ENCODE assay signal across 8 mouse cellular contexts in the genomic region with DNA sequence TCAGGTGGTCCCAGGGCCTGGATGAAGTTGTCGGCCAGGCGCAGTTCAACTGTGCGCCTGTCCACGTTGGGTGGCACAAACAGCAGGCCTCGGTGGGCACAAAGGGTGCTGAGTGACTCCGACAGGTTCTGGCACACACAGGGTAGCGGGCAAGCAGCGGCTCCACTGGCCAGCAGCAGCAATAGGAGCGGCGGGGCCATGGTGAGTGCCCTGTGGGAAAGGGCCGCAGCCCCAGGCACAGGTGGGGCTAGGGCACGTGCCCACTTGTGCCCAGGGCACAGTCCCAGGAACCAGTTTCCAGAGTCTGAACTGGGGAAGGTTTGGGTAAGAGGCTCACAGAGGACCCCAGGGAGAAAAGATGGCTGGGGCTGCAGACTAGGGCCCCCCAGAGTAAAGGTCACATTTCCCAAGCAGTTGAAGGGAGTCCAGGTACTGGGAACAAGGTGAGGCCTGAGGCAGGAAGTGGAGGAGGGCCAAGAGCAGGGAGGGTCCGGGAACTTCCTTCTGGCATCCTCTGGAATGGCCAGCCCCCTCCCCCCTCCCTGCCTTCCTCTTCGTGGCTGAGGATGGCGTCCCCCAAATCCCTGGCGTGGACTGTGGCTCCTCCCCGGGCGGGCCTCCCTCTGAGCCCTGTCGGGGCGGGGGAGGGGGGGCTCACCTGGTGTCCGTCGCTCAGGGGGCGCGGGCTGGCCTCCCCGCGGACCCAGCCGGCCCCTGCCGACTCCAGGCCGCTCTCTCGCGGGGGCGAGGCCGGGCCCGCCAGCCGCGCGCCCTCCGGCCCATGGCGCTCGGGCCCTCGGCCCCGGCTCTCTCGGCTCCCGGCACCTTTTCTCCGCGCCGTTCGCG. TPM values are rescaled to one million over a fixed set of nuclear protein-coding genes. Genes with fewer than 3 reads are reported as not detected.
DNase-seq lines count a peak whose midpoint lies in the region; ATAC-seq and TF ChIP-seq lines count a peak whose summit lies in the region.

No protein-coding gene starts in this region.

- no peak for ATAC-seq in forebrain, postnatal 0 days

- H3K4me1 ChIP-seq in forebrain, postnatal 0 days (ENCODE audit: insufficient read depth) = 0 out of 2 replicates have a peak, but pooled peaks cover 9% of the 10 kb centered on the region
- peaks cover 39% of the 10 kb centered on the region for H3K4me1 ChIP-seq in olfactory bulb, adult 2 months (ENCODE audit: control insufficient read depth, insufficient read depth, low read length)

- H3K4me2 ChIP-seq in forebrain, postnatal 0 days (ENCODE audit: low read depth) = peak overlapping the region; percentile 87

- H3K4me3 ChIP-seq in forebrain, postnatal 0 days (ENCODE audit: low read depth, low read length) = peak overlapping the region; percentile 81
- H3K4me3 ChIP-seq in olfactory bulb, adult 2 months (ENCODE audit: insufficient read depth, low read depth, low read length) = peak overlapping the region; percentile 96

- no peak for TF ChIP-seq CTCF in brain, embryonic 14.5 days (IDR thresholded peaks at IDR 0.05; ENCODE audit: borderline replicate concordance, extremely low read depth, insufficient read depth, insufficient read length)
- TF ChIP-seq CTCF in forebrain, postnatal 0 days (IDR thresholded peaks at IDR 0.05; ENCODE audit: low read depth) = no peak
- no peak for TF ChIP-seq CTCF in olfactory bulb, adult 2 months (IDR thresholded peaks at IDR 0.05; ENCODE audit: insufficient read depth, low read depth, low read length)

- no peaks in the 10 kb centered on the region for H3K27me3 ChIP-seq in forebrain, postnatal 0 days (ENCODE audit: insufficient read depth, low read length)

- WGBS in forebrain, postnatal 0 days = 18% methylated on average over 42 of the region's 49 CpGs
- WGBS in olfactory bulb, adult 2 months = 10% methylated on average over 48 of the region's 49 CpGs

- H3K27ac ChIP-seq in forebrain, postnatal 0 days (ENCODE audit: low read depth, low read length) = peak overlapping the region; percentile 97
- H3K27ac ChIP-seq in olfactory bulb, adult 2 months (ENCODE audit: insufficient read depth, low read depth, low read length) = peak overlapping the region; percentile 90

- peak; percentile 29 for DNase-seq in kidney, adult 18-20 months
- no peak for DNase-seq in kidney, adult 9 months
- peak; percentile 46 for DNase-seq in brain, embryonic 14.5 days (ENCODE audit: low read depth)
- peak; percentile 37 for DNase-seq in forebrain, postnatal 0 days
- peak; percentile 36 for DNase-seq in liver
- DNase-seq in layer of hippocampus, adult 8-10 months (ENCODE audit: low spot score in 2 of 2) = no peak
- DNase-seq in left cerebral cortex, adult 9 months (ENCODE audit: low spot score in 2 of 2) = no peak

- no peaks in the 10 kb centered on the region for H3K9me3 ChIP-seq in forebrain, postnatal 0 days (ENCODE audit: low read length)

- TF ChIP-seq POLR2A in brain, embryonic 14.5 days (IDR thresholded peaks at IDR 0.05; ENCODE audit: borderline replicate concordance, extremely low read depth, insufficient read depth, insufficient read length, poor library complexity, severe bottlenecking) = no peak
- TF ChIP-seq POLR2A in olfactory bulb, adult 2 months (IDR thresholded peaks at IDR 0.05; ENCODE audit: insufficient read depth, low read depth, low read length) = no peak

- peak overlapping the region; percentile 98 for H3K9ac ChIP-seq in forebrain, postnatal 0 days

- H3K36me3 ChIP-seq in forebrain, postnatal 0 days (ENCODE audit: insufficient read depth) = peaks cover 33% of the 10 kb centered on the region

RNA-seq across cellular contexts. Expression of a gene that starts 0.9 kb away (rescaled TPM):
- polyA plus RNA-seq in brain, embryonic 14.5 days (2012; rRNA removed) = 90.3 and 98.5 TPM in 2 replicates
- 112 and 127 TPM in 2 replicates for total RNA-seq in forebrain, postnatal 0 days (2014; rRNA removed)
- polyA plus RNA-seq in forebrain, postnatal 0 days (2015; fragmentation: Nextera tagmentation; extraction: Ambion mirVana) = 17.1 and 17.2 TPM in 2 replicates
- not detected in 2 replicates for polyA plus RNA-seq in olfactory bulb, adult 2 months (2012; ENCODE audit: insufficient read depth, insufficient read length, low replicate concordance, missing spikeins)
- 10 to 100 TPM; 31.0 to 34.7 (median 32.0) TPM for total RNA-seq in layer of hippocampus, adult 8-10 months (2022)

RNA-seq across cellular contexts. Expression of a gene that starts 10.9 kb away (rescaled TPM):
- 65.2 and 115 TPM in 2 replicates for polyA plus RNA-seq in brain, embryonic 14.5 days (2012; rRNA removed)
- 51.9 and 65.1 TPM in 2 replicates for total RNA-seq in forebrain, postnatal 0 days (2014; rRNA removed)
- polyA plus RNA-seq in forebrain, postnatal 0 days (2015; fragmentation: Nextera tagmentation; extraction: Ambion mirVana) = 47.5 and 52.4 TPM in 2 replicates
- not detected in 2 replicates for polyA plus RNA-seq in olfactory bulb, adult 2 months (2012; ENCODE audit: insufficient read depth, insufficient read length, low replicate concordance, missing spikeins)
- total RNA-seq in layer of hippocampus, adult 8-10 months (2022) = 10 to 100 TPM; 22.7 to 26.4 (median 22.7) TPM

Comparison
In these comparisons a context has a peak if more than half of its experiments do, and no peak if none do; other contexts are left out.
1. DNase-seq: peak in kidney, adult 18-20 months (single experiment), brain, embryonic 14.5 days (single experiment), forebrain, postnatal 0 days (single experiment) and liver (single experiment); none in kidney, adult 9 months (single experiment), layer of hippocampus, adult 8-10 months (0 of 2) and left cerebral cortex, adult 9 months (0 of 2).
2. RNA of a gene that starts 0.9 kb away (polyA plus RNA-seq): 90.3 to 98.5 TPM in brain, embryonic 14.5 days and 17.1 to 17.2 TPM in forebrain, postnatal 0 days; not detected in olfactory bulb, adult 2 months; every median in the first group is over 10 times any median in the second.
3. RNA of a gene that starts 10.9 kb away (polyA plus RNA-seq): 65.2 to 115 TPM in brain, embryonic 14.5 days and 47.5 to 52.4 TPM in forebrain, postnatal 0 days; not detected in olfactory bulb, adult 2 months; every median in the first group is over 10 times any median in the second.